Mouse (Mus musculus): ENCODE data around the gene Olfr556. TPM values are rescaled to one million over a fixed set of nuclear protein-coding genes. Genes with fewer than 3 reads are reported as not detected.
"Not testable (repeated sequence)": the region's sequence is repeated elsewhere in the genome, so short reads cannot be mapped to it uniquely, and the experiment has no call there.

Olfr556 gene
- total RNA-seq (2012; rRNA removed) (not detected in 2 replicates), polyA plus RNA-seq (2012; ENCODE audit: insufficient read depth in 1 of 2, insufficient read length in 2 of 2, low read depth in 1 of 2, low replicate concordance in 2 of 2, missing spikeins in 1 of 2) (not detected)

GRCm38 (mm10) chr7:102664599-102664998 is at the start of gene Olfr556:
Gene Olfr556, plus strand, starts transcription at chr7:102664899.
- DNase-seq (ENCODE audit: low read depth, low spot score): no peak
- Histone ChIP-seq H3K27me3 (ENCODE audit: control insufficient read depth in 1 of 2, insufficient read depth in 2 of 2, low read length in 2 of 2) (peaks cover 0 to 1% of the 10 kb centered on the region in 2 experiments; a peak in 2 of 4 replicates), H3K27ac (ENCODE audit: control insufficient read depth, low read depth, low read length) (no peak within 1 kb of the TSS), H3K4me1 (ENCODE audit: control insufficient read depth in 1 of 2, insufficient read depth in 2 of 2, low read length in 2 of 2) (no peaks in the 10 kb centered on the region), H3K36me3 (ENCODE audit: control insufficient read depth in 1 of 2, insufficient read depth in 2 of 2, low read length in 2 of 2) (no peaks in the 10 kb centered on the region), H3K9me3 (replicated peaks; ENCODE audit: insufficient read depth, low read length) (no peaks in the 10 kb centered on the region), H3K79me2 (ENCODE audit: control insufficient read depth, insufficient read depth, low read length, poor library complexity) (no peaks in the 10 kb centered on the region), H3K9ac (ENCODE audit: control insufficient read depth, low read depth, low read length, poor library complexity, severe bottlenecking) (no peak within 1 kb of the TSS), H3K4me3 (ENCODE audit: control insufficient read depth in 1 of 2, insufficient read depth in 1 of 2, low read depth in 2 of 2, low read length in 2 of 2) (no peak within 1 kb of the TSS)
- no peak for TF ChIP-seq TBP (IDR thresholded peaks at IDR 0.05; ENCODE audit: low read depth, low read length)

DNA sequence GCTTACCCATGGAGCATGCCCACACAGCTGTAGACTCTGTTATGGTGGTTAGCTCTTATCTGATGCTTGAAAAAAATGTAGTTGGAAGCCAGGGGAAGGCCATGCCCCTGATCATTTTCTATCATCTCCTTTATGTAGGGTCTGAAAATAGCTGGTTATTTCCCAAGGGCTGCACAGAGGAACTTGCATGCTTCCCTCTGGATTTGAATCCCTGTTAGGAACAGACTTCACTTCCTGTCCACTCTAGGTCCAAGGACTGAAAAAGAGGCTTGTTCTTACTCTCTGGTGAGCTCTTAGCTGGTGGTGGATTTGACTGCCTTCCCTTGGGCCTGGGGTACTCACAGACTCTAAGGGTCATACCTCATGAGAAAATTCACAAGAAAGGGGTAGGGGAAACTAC is 46.6 kb upstream of the Olfr556 start, which contains the start of gene Olfr553:
Gene Olfr553 (minus strand): TSS at position 101 of the 400 bp plus-strand sequence.
- no peaks in the 10 kb centered on the region; a peak in 2 of 4 replicates for H3K27me3 ChIP-seq (ENCODE audit: control insufficient read depth in 1 of 2, insufficient read depth in 2 of 2, low read length in 2 of 2)
- TF ChIP-seq MEF2A (IDR thresholded peaks at IDR 0.05; ENCODE audit: extremely low read depth, insufficient replicate concordance, low read depth, low read length, poor library complexity, severe bottlenecking) (no peak), ZNF384 (IDR thresholded peaks at IDR 0.05; ENCODE audit: low read depth, low read length) (0 out of 2 replicates have a peak, but pooled peaks have one; percentile 18)
- H3K9me3 ChIP-seq (replicated peaks; ENCODE audit: insufficient read depth, low read length): no peaks in the 10 kb centered on the region
- H3K36me3 ChIP-seq (ENCODE audit: control insufficient read depth in 1 of 2, insufficient read depth in 2 of 2, low read length in 2 of 2): no peaks in the 10 kb centered on the region
- H3K9ac ChIP-seq (ENCODE audit: control insufficient read depth, low read depth, low read length, poor library complexity, severe bottlenecking): no peak within 1 kb of the TSS
- H3K4me1 ChIP-seq (ENCODE audit: control insufficient read depth in 1 of 2, insufficient read depth in 2 of 2, low read length in 2 of 2): no peaks in the 10 kb centered on the region
- no peak within 1 kb of the TSS for H3K27ac ChIP-seq (ENCODE audit: control insufficient read depth, low read depth, low read length)
- H3K4me3 ChIP-seq (ENCODE audit: control insufficient read depth in 1 of 2, insufficient read depth in 1 of 2, low read depth in 2 of 2, low read length in 2 of 2): no peak within 1 kb of the TSS
- DNase-seq (ENCODE audit: low read depth, low spot score): no peak
- H3K79me2 ChIP-seq (ENCODE audit: control insufficient read depth, insufficient read depth, low read length, poor library complexity): no peaks in the 10 kb centered on the region

DNA sequence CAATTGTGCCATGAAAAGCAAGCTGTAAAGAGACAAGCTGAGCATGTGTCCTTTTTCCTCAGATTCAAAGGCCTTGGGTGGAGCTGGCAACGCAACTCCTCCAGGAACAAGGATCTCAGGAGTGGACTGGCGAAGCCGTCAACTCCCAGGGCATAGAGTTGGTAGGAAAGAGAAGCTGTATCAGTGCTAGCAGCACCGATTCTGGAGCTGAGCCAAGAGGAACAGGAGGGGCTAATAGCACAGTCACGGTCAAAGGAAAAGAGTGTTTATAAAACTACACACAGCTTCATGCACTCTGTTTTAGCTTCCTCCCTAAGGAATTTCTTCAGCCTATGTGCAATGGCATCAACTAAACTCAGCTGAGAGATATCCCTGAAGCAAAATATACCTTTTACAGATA is 45.1 kb upstream of the Olfr556 start:
- H3K79me2 ChIP-seq (ENCODE audit: control insufficient read depth, insufficient read depth, low read length, poor library complexity): no peaks in the 10 kb centered on the region
- TF ChIP-seq CHD1 (IDR thresholded peaks at IDR 0.05; ENCODE audit: low read depth, low read length): no peak
- TF ChIP-seq MAFK (IDR thresholded peaks at IDR 0.05; ENCODE audit: borderline replicate concordance, low read depth, low read length): no peak
- no peak for TF ChIP-seq USF2 (IDR thresholded peaks at IDR 0.05; ENCODE audit: borderline replicate concordance in 1 of 2, insufficient read depth in 1 of 2, low read depth in 1 of 2, low read length in 2 of 2)
- no peak for TF ChIP-seq USF1 (IDR thresholded peaks at IDR 0.05; ENCODE audit: low read depth, low read length)
- no peak for TF ChIP-seq SMC3 (IDR thresholded peaks at IDR 0.05; ENCODE audit: low read depth, low read length)
- TF ChIP-seq JUND (IDR thresholded peaks at IDR 0.05; ENCODE audit: low read depth, low read length): no peak
- TF ChIP-seq ETS1 (IDR thresholded peaks at IDR 0.05; ENCODE audit: low read depth, low read length): no peak
- no peak for TF ChIP-seq KAT2A (conservative IDR thresholded peaks at IDR 0.05; ENCODE audit: low read depth, low read length)
- no peak for TF ChIP-seq ZC3H11A (IDR thresholded peaks at IDR 0.05; ENCODE audit: low read depth, low read length)
- TF ChIP-seq TAL1 (IDR thresholded peaks at IDR 0.05; ENCODE audit: low read length): no peak
- TF ChIP-seq EP300 (IDR thresholded peaks at IDR 0.05; ENCODE audit: low read depth in 1 of 2, low read length in 2 of 2): no peak
- TF ChIP-seq NELFE (IDR thresholded peaks at IDR 0.05; ENCODE audit: low read depth, low read length): no peak
- no peak for TF ChIP-seq ZNF384 (IDR thresholded peaks at IDR 0.05; ENCODE audit: low read depth, low read length)
- no peak for TF ChIP-seq MAX (IDR thresholded peaks at IDR 0.05; ENCODE audit: low read length)
- TF ChIP-seq E2F4 (IDR thresholded peaks at IDR 0.05; ENCODE audit: borderline replicate concordance, low read depth, low read length): no peak
- TF ChIP-seq MEF2A (IDR thresholded peaks at IDR 0.05; ENCODE audit: extremely low read depth, insufficient replicate concordance, low read depth, low read length, poor library complexity, severe bottlenecking): no peak
- TF ChIP-seq ZMIZ1 (IDR thresholded peaks at IDR 0.05; ENCODE audit: low read depth, low read length): no peak
- TF ChIP-seq POLR2A (IDR thresholded peaks at IDR 0.05; ENCODE audit: control insufficient read depth in 1 of 2, insufficient read depth in 1 of 2, low read depth in 1 of 2, low read length in 2 of 2, poor library complexity in 1 of 2): no peak
- no peaks in the 10 kb centered on the region for H3K4me1 ChIP-seq (ENCODE audit: control insufficient read depth in 1 of 2, insufficient read depth in 2 of 2, low read length in 2 of 2)
- no peak overlapping the region for H3K27ac ChIP-seq (ENCODE audit: control insufficient read depth, low read depth, low read length)
- peak; percentile 55 for DNase-seq (ENCODE audit: low read depth, low spot score)
- no peaks in the 10 kb centered on the region; a peak in 2 of 4 replicates for H3K27me3 ChIP-seq (ENCODE audit: control insufficient read depth in 1 of 2, insufficient read depth in 2 of 2, low read length in 2 of 2)
- no peaks in the 10 kb centered on the region for H3K36me3 ChIP-seq (ENCODE audit: control insufficient read depth in 1 of 2, insufficient read depth in 2 of 2, low read length in 2 of 2)
- H3K9ac ChIP-seq (ENCODE audit: control insufficient read depth, low read depth, low read length, poor library complexity, severe bottlenecking): no peak overlapping the region
- H3K4me3 ChIP-seq (ENCODE audit: control insufficient read depth in 1 of 2, insufficient read depth in 1 of 2, low read depth in 2 of 2, low read length in 2 of 2): no peak overlapping the region
- H3K9me3 ChIP-seq (replicated peaks; ENCODE audit: insufficient read depth, low read length): no peaks in the 10 kb centered on the region

- not testable (repeated sequence) for H3K9me3 ChIP-seq (replicated peaks; ENCODE audit: insufficient read depth, low read length); DNase-seq (ENCODE audit: low read depth, low spot score); H3K9ac ChIP-seq (ENCODE audit: control insufficient read depth, low read depth, low read length, poor library complexity, severe bottlenecking)
Measured at GRCm38 (mm10) chr7:102620368-102620767, 44.3 kb upstream of the Olfr556 start.

More at GRCm38 (mm10) chr7:102620368-102620767, 44.3 kb upstream of the Olfr556 start:
- H3K4me1 ChIP-seq (ENCODE audit: control insufficient read depth in 1 of 2, insufficient read depth in 2 of 2, low read length in 2 of 2); H3K36me3 ChIP-seq (ENCODE audit: control insufficient read depth in 1 of 2, insufficient read depth in 2 of 2, low read length in 2 of 2); H3K79me2 ChIP-seq (ENCODE audit: control insufficient read depth, insufficient read depth, low read length, poor library complexity); H3K27me3 ChIP-seq (ENCODE audit: control insufficient read depth in 1 of 2, insufficient read depth in 2 of 2, low read length in 2 of 2); H3K27ac ChIP-seq (ENCODE audit: control insufficient read depth, low read depth, low read length); H3K4me3 ChIP-seq (ENCODE audit: control insufficient read depth in 1 of 2, insufficient read depth in 1 of 2, low read depth in 2 of 2, low read length in 2 of 2): not testable (repeated sequence)

Measured in MEL (cell line).